Mouse (Mus musculus) heart, embryonic 14.5 days (tissue): ENCODE results near the gene Psg25. TPM values are rescaled to one million over a fixed set of nuclear protein-coding genes. Genes with fewer than 3 reads are reported as not detected.

ENCODE experiments used
- ATAC-seq: fragments of 200-750 bp; cut with Nextera tagmentation; 2 replicates; pipeline ENCODE4 v1.8.0; 2017; ENCODE audit warnings: low read depth, moderate TSS enrichment; ENCODE audit not compliant: insufficient number of reproducible peaks, insufficient read depth, low FRiP score
- H3K27ac ChIP-seq, 2 experiments: fragments of 200-500 bp in 1 of 2; fragments of 300-500 bp in 1 of 2; sonication (generic) in 1 of 2; replicated peaks in 1 of 2; 2 replicates each; pipeline ENCODE4 v1.5.1; 2012 to 2014; ENCODE audit warnings: low read depth in 2 of 2, low read length in 2 of 2, control low read depth in 1 of 2, mild to moderate bottlenecking in 1 of 2, mixed read lengths in 1 of 2; ENCODE audit not compliant: control insufficient read depth in 1 of 2, insufficient read depth in 1 of 2
- H3K27me3 ChIP-seq: fragments of 300-500 bp; sonication (generic); 2 replicates; pipeline ENCODE4 v1.6.1; 2014; ENCODE audit warnings: mild to moderate bottlenecking, low read length, control low read depth; ENCODE audit not compliant: control insufficient read depth, insufficient read depth
- H3K36me3 ChIP-seq: fragments of 300-500 bp; sonication (generic); 2 replicates; pipeline ENCODE4 v1.6.1; 2014; ENCODE audit warnings: mild to moderate bottlenecking, control low read depth, low read length, mixed read lengths; ENCODE audit not compliant: control insufficient read depth, insufficient read depth
- H3K4me1 ChIP-seq, 2 experiments: fragments of 200-500 bp in 1 of 2; fragments of 300-500 bp in 1 of 2; sonication (generic) in 1 of 2; 2 replicates each; pipeline ENCODE4 v1.6.1; 2012 to 2014; ENCODE audit warnings: low read length in 2 of 2, control low read depth in 1 of 2, mixed read lengths in 1 of 2; ENCODE audit not compliant: control insufficient read depth in 2 of 2, insufficient read depth in 2 of 2
- H3K4me2 ChIP-seq: fragments of 300-500 bp; sonication (generic); 2 replicates; pipeline ENCODE4 v1.6.1; 2014; ENCODE audit warnings: mild to moderate bottlenecking, low read length
- H3K4me3 ChIP-seq, 2 experiments: fragments of 200-500 bp in 1 of 2; fragments of 300-500 bp in 1 of 2; sonication (generic) in 1 of 2; 2 replicates each; pipeline ENCODE4 v1.5.1; 2012 to 2014; ENCODE audit warnings: low read length in 2 of 2, mild to moderate bottlenecking in 2 of 2, control low read depth in 1 of 2, low read depth in 1 of 2, moderate library complexity in 1 of 2; ENCODE audit not compliant: control insufficient read depth in 1 of 2, insufficient read depth in 1 of 2
- H3K9ac ChIP-seq: fragments of 300-500 bp; sonication (generic); 2 replicates; pipeline ENCODE4 v1.6.1; 2014; ENCODE audit warnings: mild to moderate bottlenecking, low read length
- H3K9me3 ChIP-seq: fragments of 300-500 bp; sonication (generic); 2 replicates; pipeline ENCODE4 v1.6.1; 2016; ENCODE audit warnings: low read length, control low read depth; ENCODE audit not compliant: control insufficient read depth
- WGBS: fragments of 180-500 bp; shearing (Covaris S2); extraction: QIAGEN DNeasy Blood & Tissue Kit; methylation state at CpG from one replicate; pipeline ENCODE4 v1.1.7; 2014; 5-methylcytosine and 5-hydroxymethylcytosine counted together
- polyA plus RNA-seq: library from polyadenylated mRNA; unstranded; fragments of >200 nt; fragmentation: Nextera tagmentation; extraction: Ambion mirVana; gene quantifications from 2 replicates; pipeline ENCODE4 v1.2.1, GENCODE M21; 2014

Psg25 gene
- polyA plus RNA-seq, 1 experiment from 2014 or later: not detected

- Histone ChIP-seq H3K4me2 (no peak overlapping the region), H3K27ac (no peak overlapping the region), H3K4me3 (no peak overlapping the region), H3K9me3 (no peaks in the 10 kb centered on the region), H3K27me3 (no peaks in the 10 kb centered on the region), H3K4me1 (no peaks in the 10 kb centered on the region), H3K36me3 (no peaks in the 10 kb centered on the region), H3K9ac (no peak overlapping the region)
- no peak for ATAC-seq
- 15% methylated on average over 9 of the region's 9 CpGs for WGBS
These were observed 20.6 kb downstream of the Psg25 start for GRCm38 (mm10) chr7:18511479-18511878.

GRCm38 (mm10) chr7:18484077-18484476 lies 48.0 kb downstream of the Psg25 start, which contains the start of gene Psg26:
Gene Psg26 (minus strand): TSS chr7:18484177.
- WGBS: 41% methylated on average over 1 of the region's 1 CpGs
- H3K9ac ChIP-seq: no peak within 1 kb of the TSS
- no peak within 1 kb of the TSS for H3K4me2 ChIP-seq
- no peaks in the 10 kb centered on the region for H3K27me3 ChIP-seq
- H3K9me3 ChIP-seq: 0 out of 2 replicates have a peak, but pooled peaks cover 2% of the 10 kb centered on the region
- no peaks in the 10 kb centered on the region for H3K4me1 ChIP-seq
- H3K27ac ChIP-seq: no peak within 1 kb of the TSS
- ATAC-seq: no peak
- H3K4me3 ChIP-seq: no peak within 1 kb of the TSS
- H3K36me3 ChIP-seq: no peaks in the 10 kb centered on the region

Other genes with a start within 250 kb of the Psg25 start
- gene Psg18, start 177.3 kb downstream of the Psg25 start, polyA plus RNA-seq: not detected in 2 replicates
- not detected in 2 replicates for gene Psg28, start 100.2 kb downstream of the Psg25 start, polyA plus RNA-seq
- gene Psg26, start 48.1 kb downstream of the Psg25 start, polyA plus RNA-seq: not detected in 2 replicates
- not detected in 2 replicates for gene Psg27, start 35.0 kb upstream of the Psg25 start, polyA plus RNA-seq
- not detected in 2 replicates for gene Psg23, start 84.2 kb upstream of the Psg25 start, polyA plus RNA-seq
- gene Psg21, start 124.5 kb upstream of the Psg25 start, polyA plus RNA-seq: not detected in 2 replicates
- gene Psg20, start 153.9 kb upstream of the Psg25 start, polyA plus RNA-seq: not detected in 2 replicates
- gene Psg22, start 185.8 kb upstream of the Psg25 start, polyA plus RNA-seq: not detected in 2 replicates